21 mouse cellular contexts compared by ENCODE assay signal in genomic region chr16:92891741-92892140, GRCm38 (mm10).
"Had no signal": no experiment of that assay in that cellular context is flagged by ENCODE, and none has a peak within 500 bp of the region (broad histone marks: within the 10 kb centered on the region; RNA-seq: fewer than 3 reads in every experiment).

No protein-coding gene starts in this region.

- H3K4me2 ChIP-seq: limb, embryonic 13.5 days; liver, embryonic 12.5 days; liver, embryonic 15.5 days; lung, embryonic 15.5 days; midbrain, embryonic 13.5 days; neural tube, embryonic 13.5 days had no signal

- H3K27me3 ChIP-seq: lung, embryonic 15.5 days; megakaryocyte, embryonic 14.5 days; midbrain, embryonic 13.5 days; neural tube, embryonic 13.5 days had no signal

- H3K9me3 ChIP-seq: limb, embryonic 10.5 days; limb, embryonic 13.5 days; liver, embryonic 12.5 days; liver, embryonic 15.5 days; lung, embryonic 15.5 days; megakaryocyte, embryonic 14.5 days; midbrain, embryonic 10.5 days; midbrain, embryonic 13.5 days; neural tube, embryonic 13.5 days had no signal

- H3K4me3 ChIP-seq: layer of hippocampus, adult 2 months; limb, embryonic 10.5 days; limb, embryonic 13.5 days; liver, embryonic 12.5 days; liver, embryonic 15.5 days; lung, embryonic 15.5 days; megakaryocyte, embryonic 14.5 days; midbrain, embryonic 10.5 days; midbrain, embryonic 13.5 days; myocyte; neural tube, embryonic 13.5 days had no signal

- H3K9ac ChIP-seq: limb, embryonic 13.5 days; liver, embryonic 12.5 days; liver, embryonic 15.5 days; lung, embryonic 15.5 days; midbrain, embryonic 13.5 days; neural tube, embryonic 13.5 days had no signal

- ATAC-seq: liver, embryonic 12.5 days; midbrain, embryonic 13.5 days; midbrain, embryonic 16.5 days had no signal

- H3K4me1 ChIP-seq: limb, embryonic 13.5 days; liver, embryonic 12.5 days; liver, embryonic 15.5 days; lung, embryonic 15.5 days; midbrain, embryonic 10.5 days; midbrain, embryonic 13.5 days; neural tube, embryonic 13.5 days had no signal

- H3K36me3 ChIP-seq: limb, embryonic 10.5 days; limb, embryonic 13.5 days; liver, embryonic 12.5 days; liver, embryonic 15.5 days; lung, embryonic 15.5 days; midbrain, embryonic 10.5 days; midbrain, embryonic 13.5 days; neural tube, embryonic 13.5 days had no signal

- H3K27ac ChIP-seq: kidney, postnatal 0 days; layer of hippocampus, adult 2 months; limb, embryonic 10.5 days; limb, embryonic 13.5 days; liver, embryonic 12.5 days; liver, embryonic 15.5 days; lung, embryonic 15.5 days; midbrain, embryonic 10.5 days; midbrain, embryonic 13.5 days; neural tube, embryonic 13.5 days had no signal

- DNase-seq: kidney, postnatal 25 days; layer of hippocampus, adult 9-11 months; liver; lung, adult 18-20 months; lung, postnatal 10 days; lung, postnatal 36 days; thymus, adult 18-20 months; thymus, postnatal 4 days had no signal
